Mouse (Mus musculus): Measurements from ENCODE around the gene Cyp1a1.

The Cyp1a1 gene

GRCm38 (mm10) chr9:57656631-57657350, 30.9 kb upstream of the Cyp1a1 start:
- DNase-seq, result no peak

GRCm38 (mm10) chr9:57657843-57658242, 29.9 kb upstream of the Cyp1a1 start:
- DNase-seq, result no peak

GRCm38 (mm10) chr9:57658970-57659369, 28.8 kb upstream of the Cyp1a1 start:
- no peak for DNase-seq

GRCm38 (mm10) chr9:57659774-57660173, 28.0 kb upstream of the Cyp1a1 start:
- DNase-seq, result peak; percentile 52 to 61

GRCm38 (mm10) chr9:57660501-57660900, 27.2 kb upstream of the Cyp1a1 start:
- DNase-seq, result no peak

- DNase-seq, result no peak
Observed at GRCm38 (mm10) chr9:57661552-57661951, 26.2 kb upstream of the Cyp1a1 start.

GRCm38 (mm10) chr9:57664616-57665015, 23.1 kb upstream of the Cyp1a1 start:
- DNase-seq, result no peak

- DNase-seq, result no peak
Observed at GRCm38 (mm10) chr9:57666536-57666935, 21.2 kb upstream of the Cyp1a1 start.

- no peak for DNase-seq
Observed at GRCm38 (mm10) chr9:57667136-57667535, 20.6 kb upstream of the Cyp1a1 start.

GRCm38 (mm10) chr9:57667817-57668216, 19.9 kb upstream of the Cyp1a1 start:
- DNase-seq, result no peak

- no peak for DNase-seq
Observed at GRCm38 (mm10) chr9:57668277-57668676, 19.5 kb upstream of the Cyp1a1 start.

- DNase-seq, result no peak
Observed at GRCm38 (mm10) chr9:57669566-57669965, 18.2 kb upstream of the Cyp1a1 start.

- no peak for DNase-seq
Observed at GRCm38 (mm10) chr9:57671037-57671436, 16.7 kb upstream of the Cyp1a1 start.

- DNase-seq, result no peak
Observed at GRCm38 (mm10) chr9:57671500-57671899, 16.2 kb upstream of the Cyp1a1 start.

- no peak for DNase-seq
Observed at GRCm38 (mm10) chr9:57681411-57681810, 6.3 kb upstream of the Cyp1a1 start.

- DNase-seq, result no peak
Observed at GRCm38 (mm10) chr9:57683520-57683919, 4.2 kb upstream of the Cyp1a1 start, which contains the start of gene Cyp1a2. Gene Cyp1a2, minus strand, starts transcription at chr9:57683703.

GRCm38 (mm10) chr9:57686011-57686410, 1.7 kb upstream of the Cyp1a1 start:
- DNase-seq, result no peak

GRCm38 (mm10) chr9:57688158-57688557, 430 bp downstream of the Cyp1a1 start:
- DNase-seq, result peak in 1 of 2 experiments; percentile 13

- no peak for DNase-seq
Observed at GRCm38 (mm10) chr9:57688606-57689005, 878 bp downstream of the Cyp1a1 start.

- DNase-seq, result no peak
Observed at GRCm38 (mm10) chr9:57694108-57694507, 6.4 kb downstream of the Cyp1a1 start.

- DNase-seq, result no peak
Observed at GRCm38 (mm10) chr9:57696380-57697285, 8.9 kb downstream of the Cyp1a1 start.

GRCm38 (mm10) chr9:57697380-57697779, 9.7 kb downstream of the Cyp1a1 start:
- no peak for DNase-seq

- DNase-seq, result no peak
Observed at GRCm38 (mm10) chr9:57698466-57699150, 10.9 kb downstream of the Cyp1a1 start.
